Mouse (Mus musculus) lung, adult 2 months (tissue): ENCODE measurements around the gene Moxd1. TPM values are rescaled to one million over a fixed set of nuclear protein-coding genes. Genes with fewer than 3 reads are reported as not detected.
"Not testable (repeated sequence)": the region's sequence is repeated elsewhere in the genome, so short reads cannot be mapped to it uniquely, and the experiment has no call there.

Source experiments
- DNase-seq: peaks from one replicate; pipeline ENCODE4 v3.0.0; 2022
- H3K4me1 ChIP-seq: fragments of 200-500 bp; 2 replicates; pipeline ENCODE4 v1.6.1; 2011; ENCODE audit warnings: low read length; ENCODE audit not compliant: control insufficient read depth, insufficient read depth
- H3K4me3 ChIP-seq: fragments of 200-500 bp; replicated peaks from 2 replicates; pipeline ENCODE3; 2011; ENCODE audit warnings: low read depth, mild to moderate bottlenecking, control low read depth, low read length; ENCODE audit errors: extremely low read depth
- CTCF ChIP-seq: fragments of 200-500 bp; IDR thresholded peaks from 2 replicates; pipeline ENCODE4 v1.5.1; 2011; ENCODE audit warnings: mild to moderate bottlenecking, low read length, control low read depth; ENCODE audit not compliant: insufficient read depth
- POLR2A ChIP-seq: fragments of 200-500 bp; IDR thresholded peaks from 2 replicates; pipeline ENCODE4 v1.6.1; 2011; ENCODE audit warnings: low read depth, mild to moderate bottlenecking, control low read depth, low read length, borderline replicate concordance; ENCODE audit errors: extremely low read depth
- WGBS: fragments of 180-500 bp; shearing (Covaris S2); methylation state at CpG from one replicate; pipeline ENCODE4 v1.1.7; 2018; 5-methylcytosine and 5-hydroxymethylcytosine counted together
- polyA plus RNA-seq: library from polyadenylated mRNA; depleted of rRNA; stranded (reverse); fragments of >200 nt; gene quantifications from 2 replicates; pipeline ENCODE4 v1.2.3, GENCODE M21; 2012

Gene Moxd1
- polyA plus RNA-seq, 1 experiment, result 1.9 TPM

- no peak for TF ChIP-seq POLR2A
- TF ChIP-seq CTCF, result peak; percentile 54
- H3K4me1 ChIP-seq, result no peaks in the 10 kb centered on the region
- DNase-seq, result peak; percentile 40
- 46% methylated on average over 2 of the region's 2 CpGs for WGBS
- H3K4me3 ChIP-seq, result no peak overlapping the region
Measured at GRCm38 (mm10) chr10:24298260-24299244, 75.2 kb downstream of the Moxd1 start.

- peak overlapping the region; percentile 43 for H3K4me3 ChIP-seq
Measured at GRCm38 (mm10) chr10:24312191-24312611, 88.9 kb downstream of the Moxd1 start.

GRCm38 (mm10) chr10:24317126-24317836 lies 94.0 kb downstream of the Moxd1 start:
- Histone ChIP-seq H3K4me1 (no peaks in the 10 kb centered on the region; the same call in none of the 2 replicates), H3K4me3 (no peak overlapping the region)
- TF ChIP-seq POLR2A (no peak), CTCF (no peak)
- 32% methylated on average over 19 of the region's 19 CpGs for WGBS
- peak; percentile 40 for DNase-seq

More at GRCm38 (mm10) chr10:24312191-24312611, 88.9 kb downstream of the Moxd1 start:
- TF ChIP-seq CTCF (peak; percentile 75), POLR2A (no peak)
- H3K4me1 ChIP-seq, result no peaks in the 10 kb centered on the region; the same call in none of the 2 replicates
- peak; percentile 56 for DNase-seq
- under 1% methylated on average over 9 of the region's 9 CpGs for WGBS

DNA sequence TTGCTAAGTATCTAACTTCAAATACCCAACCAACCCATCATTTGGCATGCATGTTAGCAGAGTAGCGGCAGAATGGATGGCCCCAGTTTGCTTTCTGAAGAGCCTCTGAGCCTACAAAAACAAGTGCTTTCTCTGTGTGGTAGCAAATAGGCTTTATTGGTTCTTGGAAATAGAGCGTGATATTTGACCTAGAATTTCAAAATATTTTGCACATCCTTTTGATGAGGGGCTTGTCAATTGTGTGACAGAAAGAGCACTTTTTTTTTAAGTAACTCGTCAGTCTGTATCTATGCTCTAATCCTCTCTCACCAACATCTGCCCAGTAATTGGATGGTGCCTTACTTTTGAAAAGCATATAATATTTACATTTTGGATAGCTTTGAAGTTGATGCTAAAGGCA lies 97.0 kb downstream of the Moxd1 start:
- TF ChIP-seq POLR2A (no peak), CTCF (no peak)
- no peaks in the 10 kb centered on the region; the same call in none of the 2 replicates for H3K4me1 ChIP-seq
- no peak overlapping the region for H3K4me3 ChIP-seq
- 82% methylated on average over 3 of the region's 3 CpGs for WGBS
- no peak for DNase-seq

- TF ChIP-seq POLR2A, result no peak
- TF ChIP-seq CTCF, result no peak
- H3K4me1 ChIP-seq, result no peaks in the 10 kb centered on the region
- H3K4me3 ChIP-seq, result no peak overlapping the region
- 81% methylated on average over 4 of the region's 4 CpGs for WGBS
- DNase-seq, result no peak
Measured at GRCm38 (mm10) chr10:24323066-24323465, 99.7 kb downstream of the Moxd1 start.

DNA sequence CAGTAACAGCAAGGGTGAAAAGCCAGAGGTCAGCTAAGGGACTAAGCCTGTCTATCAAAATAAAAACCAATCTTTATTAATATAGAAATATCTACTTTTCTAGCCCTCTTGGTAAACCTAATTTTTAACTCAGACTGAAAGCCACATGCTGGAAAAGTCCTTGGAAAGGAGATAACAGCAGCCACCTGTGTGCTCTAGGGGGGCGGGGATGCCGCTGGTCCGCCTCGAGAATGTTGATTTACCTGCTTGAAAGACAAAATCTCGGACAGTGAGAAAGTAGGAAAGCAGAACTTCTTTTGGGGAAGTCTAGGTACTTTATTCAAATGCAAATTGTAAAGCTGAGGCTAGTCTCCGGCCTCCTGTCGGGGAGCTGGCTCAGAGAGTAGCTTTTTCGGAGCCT lies 103.9 kb downstream of the Moxd1 start:
- not testable (repeated sequence) for H3K4me1 ChIP-seq, H3K4me3 ChIP-seq, DNase-seq
- 61% methylated on average over 8 of the region's 8 CpGs for WGBS

DNA sequence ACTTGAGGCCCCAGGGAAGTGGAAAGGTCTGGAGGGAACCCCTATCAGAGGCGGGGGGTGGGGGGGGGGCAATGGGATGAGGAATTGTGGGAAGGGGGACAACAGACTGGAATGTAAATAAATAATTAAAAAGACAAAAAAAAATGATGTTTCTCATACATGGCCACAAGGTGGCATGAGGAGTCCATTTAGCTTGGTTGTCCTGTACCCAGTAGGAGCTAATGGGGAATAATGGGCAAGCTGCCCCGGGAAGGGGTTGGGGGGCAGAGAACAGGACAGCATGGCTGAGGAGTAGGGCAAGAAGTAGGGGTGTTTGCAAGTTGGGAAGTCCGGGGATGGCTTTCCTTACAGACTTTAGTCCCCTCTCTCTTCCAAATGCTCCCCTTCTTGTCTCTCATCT lies 109.5 kb downstream of the Moxd1 start:
- WGBS, result 63% methylated on average over 3 of the region's 3 CpGs
- no peak for TF ChIP-seq CTCF
- no peak for TF ChIP-seq POLR2A
- no peak overlapping the region for H3K4me3 ChIP-seq
- no peak for DNase-seq
- no peaks in the 10 kb centered on the region for H3K4me1 ChIP-seq

GRCm38 (mm10) chr10:24339593-24340143 lies 116.4 kb downstream of the Moxd1 start:
- 75% methylated on average over 10 of the region's 10 CpGs for WGBS
- TF ChIP-seq CTCF (no peak), POLR2A (no peak)
- no peaks in the 10 kb centered on the region for H3K4me1 ChIP-seq
- no peak for DNase-seq
- no peak overlapping the region for H3K4me3 ChIP-seq

- no peak for TF ChIP-seq CTCF
- TF ChIP-seq POLR2A, result no peak
- no peak for DNase-seq
- Histone ChIP-seq H3K4me1 (no peaks in the 10 kb centered on the region), H3K4me3 (no peak overlapping the region)
- 84% methylated on average over 1 of the region's 1 CpGs for WGBS
Measured at GRCm38 (mm10) chr10:24340551-24341213, 117.4 kb downstream of the Moxd1 start.

GRCm38 (mm10) chr10:24341214-24341589 lies 117.9 kb downstream of the Moxd1 start:
- DNase-seq, result no peak
- Histone ChIP-seq H3K4me3 (no peak overlapping the region), H3K4me1 (no peaks in the 10 kb centered on the region)
- WGBS, result 80% methylated on average over 6 of the region's 6 CpGs
- no peak for TF ChIP-seq CTCF
- TF ChIP-seq POLR2A, result no peak
